Mouse (Mus musculus) ES-E14 (cell line): ENCODE measurements around the gene Map3k5. TPM values are rescaled to one million over a fixed set of nuclear protein-coding genes. Genes with fewer than 3 reads are reported as not detected.

ENCODE experiments used
- DNase-seq: peaks from one replicate; pipeline ENCODE4 v3.0.0-alpha.2; 2013; ENCODE audit warnings: low read depth, low spot score
- H3K27ac ChIP-seq: 2 replicates; pipeline ENCODE4 v1.5.1; 2012; ENCODE audit warnings: low read depth, mild to moderate bottlenecking, low read length, moderate library complexity, mixed read lengths; ENCODE audit not compliant: poor library complexity, insufficient read depth, severe bottlenecking
- H3K36me3 ChIP-seq: 2 replicates; pipeline ENCODE4 v1.6.1; 2012; ENCODE audit warnings: mild to moderate bottlenecking, low read length, moderate library complexity, mixed read lengths; ENCODE audit not compliant: control insufficient read depth, poor library complexity, insufficient read depth, severe bottlenecking
- H3K4me1 ChIP-seq, 2 experiments: fragments of 150-350 bp in 1 of 2; sonication (generic) in 1 of 2; 2 replicates each; pipeline ENCODE4 v1.6.1; 2012; ENCODE audit warnings: low read length in 2 of 2, mild to moderate bottlenecking in 1 of 2, mixed read lengths in 1 of 2; ENCODE audit not compliant: control insufficient read depth in 2 of 2, insufficient read depth in 2 of 2, poor library complexity in 1 of 2
- H3K4me3 ChIP-seq, 2 experiments: fragments of 150-350 bp in 1 of 2; sonication (generic) in 1 of 2; 2 replicates each; pipeline ENCODE4 v1.5.1; 2012; ENCODE audit warnings: low read length in 2 of 2, low read depth in 1 of 2, mild to moderate bottlenecking in 1 of 2, mixed read lengths in 1 of 2; ENCODE audit not compliant: insufficient read depth in 1 of 2, poor library complexity in 1 of 2, severe bottlenecking in 1 of 2
- H3K9ac ChIP-seq: 2 replicates; pipeline ENCODE4 v1.6.1; 2012; ENCODE audit warnings: low read depth, mild to moderate bottlenecking, low read length, mixed read lengths; ENCODE audit not compliant: poor library complexity, insufficient read depth, severe bottlenecking
- H3K9me3 ChIP-seq: fragments of 150-350 bp; sonication (generic); 2 replicates; pipeline ENCODE4 v1.6.1; 2012; ENCODE audit warnings: low read depth, mild to moderate bottlenecking, low read length; ENCODE audit not compliant: control insufficient read depth, insufficient read depth
- CHD2 ChIP-seq: IDR thresholded peaks from 2 replicates; pipeline ENCODE4 v1.6.1; 2014; ENCODE audit warnings: mild to moderate bottlenecking, low read depth, low read length, inconsistent platforms
- HCFC1 ChIP-seq: IDR thresholded peaks from 2 replicates; pipeline ENCODE4 v1.6.1; 2012; ENCODE audit warnings: low read length, inconsistent platforms, borderline replicate concordance; ENCODE audit not compliant: insufficient read depth
- MAFK ChIP-seq: IDR thresholded peaks from 2 replicates; pipeline ENCODE4 v1.6.1; 2014; ENCODE audit warnings: mild to moderate bottlenecking, low read depth, low read length, inconsistent platforms; ENCODE audit not compliant: insufficient read depth
- ZC3H11A ChIP-seq: IDR thresholded peaks from 2 replicates; pipeline ENCODE4 v1.6.1; 2012; ENCODE audit warnings: low read depth, mild to moderate bottlenecking, inconsistent platforms, low read length, borderline replicate concordance
- ZNF384 ChIP-seq: IDR thresholded peaks from 2 replicates; pipeline ENCODE4 v1.6.1; 2012; ENCODE audit warnings: low read depth, low read length, inconsistent platforms
- in situ Hi-C, 2 experiments: fragments of 600-800 bp; cut with MboI; formaldehyde crosslinking; loops; one replicate each; pipeline ENCODE4 v1.15.1; 2025; ENCODE audit warnings: low sequenced_read_pairs in 2 of 2, inconsistent platforms in 1 of 2; ENCODE audit not compliant: unreplicated experiment in 2 of 2
- total RNA-seq: library from RNA; depleted of rRNA; stranded (reverse); fragments of 300-350 nt; gene quantifications from 2 replicates; pipeline ENCODE4 v1.2.3, GENCODE M21; 2012

Map3k5 gene
- total RNA-seq, 1 experiment = 4.7 TPM

GRCm38 (mm10) chr10:20104271-20104931 lies 170.1 kb downstream of the Map3k5 start:
- in situ Hi-C loops = loop anchor here in 1 of 2 experiments (25.0 kb wide), 1 partner anchor 392 kb away; the partner anchor contains the start of gene Il20ra
- H3K4me3 ChIP-seq = no peak overlapping the region

GRCm38 (mm10) chr10:20105575-20105974 lies 171.3 kb downstream of the Map3k5 start:
- H3K4me1 ChIP-seq = peaks cover 0 to 2% of the 10 kb centered on the region in 2 experiments; a peak in 1 of 4 replicates
- in situ Hi-C loops = loop anchor here in 1 of 2 experiments (25.0 kb wide), 1 partner anchor 393 kb away; the partner anchor contains the start of gene Il20ra
- H3K9ac ChIP-seq = no peak overlapping the region
- DNase-seq = no peak
- no peak overlapping the region for H3K4me3 ChIP-seq
- no peaks in the 10 kb centered on the region for H3K36me3 ChIP-seq
- no peak overlapping the region for H3K27ac ChIP-seq
- TF ChIP-seq CHD2 (no peak), MAFK (no peak), ZNF384 (no peak), HCFC1 (no peak), ZC3H11A (no peak)
- H3K9me3 ChIP-seq = no peaks in the 10 kb centered on the region

More at GRCm38 (mm10) chr10:20104271-20104931, 170.1 kb downstream of the Map3k5 start:
- Histone ChIP-seq H3K9ac (no peak overlapping the region), H3K27ac (no peak overlapping the region), H3K4me1 (peaks cover 0 to 2% of the 10 kb centered on the region in 2 experiments; a peak in 1 of 4 replicates), H3K36me3 (no peaks in the 10 kb centered on the region), H3K9me3 (no peaks in the 10 kb centered on the region)
- DNase-seq = no peak
- TF ChIP-seq ZNF384 (no peak), HCFC1 (no peak), MAFK (no peak), ZC3H11A (no peak), CHD2 (no peak)

GRCm38 (mm10) chr10:20107031-20107430 lies 172.8 kb downstream of the Map3k5 start:
- H3K9me3 ChIP-seq = no peaks in the 10 kb centered on the region
- no peak overlapping the region for H3K27ac ChIP-seq
- H3K36me3 ChIP-seq = no peaks in the 10 kb centered on the region
- TF ChIP-seq CHD2 = no peak
- TF ChIP-seq ZC3H11A = no peak
- TF ChIP-seq HCFC1 = no peak
- no peak for TF ChIP-seq ZNF384
- TF ChIP-seq MAFK = no peak
- H3K4me3 ChIP-seq = no peak overlapping the region
- peaks cover 0 to 2% of the 10 kb centered on the region in 2 experiments; a peak in 1 of 4 replicates for H3K4me1 ChIP-seq
- in situ Hi-C loops = loop anchor here in 1 of 2 experiments (25.0 kb wide), 1 partner anchor 395 kb away; the partner anchor contains the start of gene Il20ra
- no peak overlapping the region for H3K9ac ChIP-seq
- DNase-seq = no peak

- no peak overlapping the region for H3K9ac ChIP-seq
- in situ Hi-C loops = loop anchor here in 1 of 2 experiments (25.0 kb wide), 1 partner anchor 399 kb away; the partner anchor contains the start of gene Il20ra
- DNase-seq = no peak
- H3K27ac ChIP-seq = no peak overlapping the region
- no peaks in the 10 kb centered on the region for H3K36me3 ChIP-seq
- no peaks in the 10 kb centered on the region for H3K4me1 ChIP-seq
- no peaks in the 10 kb centered on the region for H3K9me3 ChIP-seq
- H3K4me3 ChIP-seq = no peak overlapping the region
- no peak for TF ChIP-seq MAFK
- no peak for TF ChIP-seq ZNF384
- TF ChIP-seq HCFC1 = no peak
- no peak for TF ChIP-seq CHD2
- TF ChIP-seq ZC3H11A = no peak
Observed at GRCm38 (mm10) chr10:20111508-20111907, 177.2 kb downstream of the Map3k5 start.
